Mouse (Mus musculus) cerebellum, postnatal 14 days (tissue): ENCODE results near the gene Acap2.
A peak's percentile ranks its signal among the peaks of the same experiment; 100 is the strongest.

Experiments
- DNase-seq, 2 experiments: peaks; one replicate each; pipeline ENCODE4 v3.0.0; 2021; ENCODE audit warnings: mixed read lengths in 2 of 2

Gene Acap2

GRCm38 (mm10) chr16:31167017-31167887 is 33.8 kb downstream of the Acap2 start:
- no peak for DNase-seq

GRCm38 (mm10) chr16:31165907-31166306 is 35.1 kb downstream of the Acap2 start:
- DNase-seq, result peak in 1 of 2 experiments; percentile 20

GRCm38 (mm10) chr16:31165467-31165866 is 35.6 kb downstream of the Acap2 start:
- no peak for DNase-seq

GRCm38 (mm10) chr16:31164125-31164524 is 36.9 kb downstream of the Acap2 start:
- DNase-seq, result peak; percentile 36 to 39

- peak; percentile 45 to 49 for DNase-seq
Observed at GRCm38 (mm10) chr16:31160486-31160885, 40.6 kb downstream of the Acap2 start.

GRCm38 (mm10) chr16:31159491-31159890 is 41.6 kb downstream of the Acap2 start:
- no peak for DNase-seq

- no peak for DNase-seq
Observed at GRCm38 (mm10) chr16:31149841-31150240, 51.2 kb downstream of the Acap2 start.

- no peak for DNase-seq
Observed at GRCm38 (mm10) chr16:31148891-31149290, 52.2 kb downstream of the Acap2 start.

GRCm38 (mm10) chr16:31147766-31148165 is 53.3 kb downstream of the Acap2 start:
- DNase-seq, result no peak

- no peak for DNase-seq
Observed at GRCm38 (mm10) chr16:31141916-31142315, 59.1 kb downstream of the Acap2 start.

- DNase-seq, result no peak
Observed at GRCm38 (mm10) chr16:31136616-31137253, 64.3 kb downstream of the Acap2 start.

GRCm38 (mm10) chr16:31135519-31135918 is 65.5 kb downstream of the Acap2 start:
- no peak for DNase-seq

GRCm38 (mm10) chr16:31131531-31131930 is 69.5 kb downstream of the Acap2 start:
- DNase-seq, result no peak

GRCm38 (mm10) chr16:31128116-31128515 is 72.9 kb downstream of the Acap2 start:
- DNase-seq, result no peak

GRCm38 (mm10) chr16:31124991-31125390 is 76.1 kb downstream of the Acap2 start:
- no peak for DNase-seq

- DNase-seq, result no peak
Observed at GRCm38 (mm10) chr16:31121612-31122011, 79.4 kb downstream of the Acap2 start.

- no peak for DNase-seq
Observed at GRCm38 (mm10) chr16:31113596-31113995, 87.4 kb downstream of the Acap2 start.

- DNase-seq, result no peak
Observed at GRCm38 (mm10) chr16:31101352-31101751, 99.7 kb downstream of the Acap2 start.

GRCm38 (mm10) chr16:31099906-31100305 is 101.1 kb downstream of the Acap2 start:
- DNase-seq, result no peak

- no peak for DNase-seq
Observed at GRCm38 (mm10) chr16:31094036-31094435, 107.0 kb downstream of the Acap2 start.

GRCm38 (mm10) chr16:31093186-31093585 is 107.9 kb downstream of the Acap2 start:
- no peak for DNase-seq

GRCm38 (mm10) chr16:31081891-31082290 is 119.2 kb downstream of the Acap2 start:
- DNase-seq, result no peak

GRCm38 (mm10) chr16:31081125-31081664 is 119.8 kb downstream of the Acap2 start, which contains the start of gene Xxylt1:
TSS of gene Xxylt1 (minus strand) at chr16:31081432.
- DNase-seq, result peak; percentile 97 to 98

GRCm38 (mm10) chr16:31080573-31081051 is 120.4 kb downstream of the Acap2 start:
- DNase-seq, result peak; percentile 74 to 76
